Mouse (Mus musculus): ENCODE measurements at regions not wholly inside any gene's neighbourhood (a gene's known extent, or its start where the extent isn't known, plus 50 kb on each side); places are given as distances from the start of the nearest gene placed in this dataset.

GRCm38 (mm10) chr6:68102481-68102880 is 566.9 kb upstream of the Tacstd2 start:
- H3K27me3 ChIP-seq (ENCODE audit: control insufficient read depth in 1 of 2, insufficient read depth in 2 of 2, low read length in 2 of 2), result no peaks in the 10 kb centered on the region
- H3K9ac ChIP-seq (ENCODE audit: control insufficient read depth, low read depth, low read length, poor library complexity, severe bottlenecking), result no peak overlapping the region
- no peak overlapping the region for H3K27ac ChIP-seq (ENCODE audit: control insufficient read depth, low read depth, low read length)
- DNase-seq (ENCODE audit: low read depth, low spot score), result no peak
- TF ChIP-seq BHLHE40 (IDR thresholded peaks at IDR 0.05; ENCODE audit: borderline replicate concordance, low read depth, low read length), result no peak
- no peak for TF ChIP-seq POLR2A (IDR thresholded peaks at IDR 0.05; ENCODE audit: control insufficient read depth in 1 of 2, insufficient read depth in 1 of 2, low read depth in 1 of 2, low read length in 2 of 2, poor library complexity in 1 of 2)
- TF ChIP-seq TCF12 (IDR thresholded peaks at IDR 0.05; ENCODE audit: low read depth, low read length), result no peak
- TF ChIP-seq MXI1 (IDR thresholded peaks at IDR 0.05; ENCODE audit: low read depth, low read length), result no peak
- no peak for TF ChIP-seq UBTF (IDR thresholded peaks at IDR 0.05; ENCODE audit: borderline replicate concordance, insufficient read depth, low read depth, low read length)
- H3K36me3 ChIP-seq (ENCODE audit: control insufficient read depth in 1 of 2, insufficient read depth in 2 of 2, low read length in 2 of 2), result no peaks in the 10 kb centered on the region
- H3K9me3 ChIP-seq (replicated peaks; ENCODE audit: insufficient read depth, low read length), result no peaks in the 10 kb centered on the region
- H3K4me3 ChIP-seq (ENCODE audit: control insufficient read depth in 1 of 2, insufficient read depth in 1 of 2, low read depth in 2 of 2, low read length in 2 of 2), result no peak overlapping the region
- no peaks in the 10 kb centered on the region for H3K79me2 ChIP-seq (ENCODE audit: control insufficient read depth, insufficient read depth, low read length, poor library complexity)
- H3K4me1 ChIP-seq (ENCODE audit: control insufficient read depth in 1 of 2, insufficient read depth in 2 of 2, low read length in 2 of 2), result no peaks in the 10 kb centered on the region
